Mouse (Mus musculus) hindbrain, embryonic 15.5 days (tissue): ENCODE data around the gene Nemp1. TPM values are rescaled to one million over a fixed set of nuclear protein-coding genes. Genes with fewer than 3 reads are reported as not detected.

Experiments used
- ATAC-seq: fragments of 200-750 bp; cut with Nextera tagmentation; 2 replicates; pipeline ENCODE4 v1.8.0; 2017; ENCODE audit warnings: low read depth, moderate number of reproducible peaks, moderate TSS enrichment; ENCODE audit not compliant: low FRiP score
- H3K27ac ChIP-seq: fragments of 300-500 bp; sonication (generic); replicated peaks from 2 replicates; pipeline ENCODE4 v1.5.1; 2015; ENCODE audit warnings: mild to moderate bottlenecking, inconsistent platforms
- H3K27me3 ChIP-seq: fragments of 300-500 bp; sonication (generic); 2 replicates; pipeline ENCODE4 v1.6.1; 2015; ENCODE audit warnings: control low read depth, inconsistent platforms
- H3K36me3 ChIP-seq: fragments of 300-500 bp; sonication (generic); 2 replicates; pipeline ENCODE4 v1.6.1; 2015; ENCODE audit warnings: control low read depth, inconsistent platforms
- H3K4me1 ChIP-seq: fragments of 300-500 bp; sonication (generic); replicated peaks from 2 replicates; pipeline ENCODE4 v1.6.1; 2015; ENCODE audit warnings: control low read depth, inconsistent platforms
- H3K4me2 ChIP-seq: fragments of 300-500 bp; sonication (generic); 2 replicates; pipeline ENCODE4 v1.6.1; 2015; ENCODE audit warnings: moderate library complexity, mild to moderate bottlenecking, inconsistent platforms
- H3K4me3 ChIP-seq: fragments of 300-500 bp; sonication (generic); 2 replicates; pipeline ENCODE4 v1.5.1; 2015; ENCODE audit warnings: mild to moderate bottlenecking, inconsistent platforms
- H3K9ac ChIP-seq: fragments of 300-500 bp; sonication (generic); 2 replicates; pipeline ENCODE4 v1.6.1; 2015; ENCODE audit warnings: inconsistent platforms
- H3K9me3 ChIP-seq: fragments of 300-500 bp; sonication (generic); 2 replicates; pipeline ENCODE4 v1.6.1; 2016; ENCODE audit warnings: control low read depth, inconsistent platforms
- WGBS: fragments of 180-500 bp; shearing (Covaris S2); methylation state at CpG from one replicate; pipeline ENCODE4 v1.1.7; 2015; 5-methylcytosine and 5-hydroxymethylcytosine counted together
- polyA plus RNA-seq: library from polyadenylated mRNA; unstranded; fragments of >200 nt; fragmentation: Nextera tagmentation; extraction: Ambion mirVana; gene quantifications from 2 replicates; pipeline ENCODE4 v1.2.1, GENCODE M21; 2015

Gene Nemp1
- polyA plus RNA-seq, 1 experiment from 2014 or later: 3.1 TPM

- H3K27me3 ChIP-seq: no peaks in the 10 kb centered on the region
- H3K27ac ChIP-seq: no peak overlapping the region
- no peak overlapping the region for H3K4me2 ChIP-seq
- no peaks in the 10 kb centered on the region for H3K36me3 ChIP-seq
- H3K4me1 ChIP-seq: no peaks in the 10 kb centered on the region
- ATAC-seq: no peak
- H3K9ac ChIP-seq: no peak overlapping the region
- no peaks in the 10 kb centered on the region for H3K9me3 ChIP-seq
- 80% methylated on average over 6 of the region's 6 CpGs for WGBS
- H3K4me3 ChIP-seq: no peak overlapping the region
These were observed 46.0 kb downstream of the Nemp1 start for GRCm38 (mm10) chr10:127712736-127713135.

- no peak overlapping the region for H3K4me3 ChIP-seq
- ATAC-seq: peak; percentile 66; the same call in 1 of the 2 replicates
- H3K27me3 ChIP-seq: no peaks in the 10 kb centered on the region
- no peaks in the 10 kb centered on the region for H3K36me3 ChIP-seq
- no peak overlapping the region for H3K27ac ChIP-seq
- no peaks in the 10 kb centered on the region for H3K9me3 ChIP-seq
- H3K4me1 ChIP-seq: peaks cover 19% of the 10 kb centered on the region
- WGBS: 13% methylated on average over 20 of the region's 20 CpGs
- H3K9ac ChIP-seq: no peak overlapping the region
- peak overlapping the region; percentile 35 for H3K4me2 ChIP-seq
These were observed 55.1 kb downstream of the Nemp1 start for GRCm38 (mm10) chr10:127721671-127722418.

- H3K9me3 ChIP-seq: no peaks in the 10 kb centered on the region
- 82% methylated on average over 3 of the region's 3 CpGs for WGBS
These were observed 57.5 kb downstream of the Nemp1 start, which contains the start of gene Tac2 for GRCm38 (mm10) chr10:127724178-127724577. Gene Tac2 (plus strand): TSS chr10:127724478.

GRCm38 (mm10) chr10:127725136-127725535, 58.4 kb downstream of the Nemp1 start:
- no peak overlapping the region for H3K4me3 ChIP-seq
- no peaks in the 10 kb centered on the region for H3K36me3 ChIP-seq
- H3K27me3 ChIP-seq: no peaks in the 10 kb centered on the region
- no peak overlapping the region for H3K27ac ChIP-seq
- no peaks in the 10 kb centered on the region for H3K9me3 ChIP-seq
- peaks cover 19% of the 10 kb centered on the region for H3K4me1 ChIP-seq
- ATAC-seq: no peak
- H3K4me2 ChIP-seq: no peak overlapping the region
- no peak overlapping the region for H3K9ac ChIP-seq
- WGBS: 87% methylated on average over 4 of the region's 4 CpGs

More at GRCm38 (mm10) chr10:127724178-127724577, 57.5 kb downstream of the Nemp1 start, which contains the start of gene Tac2:
- no peak within 1 kb of the TSS for H3K4me2 ChIP-seq
- no peaks in the 10 kb centered on the region for H3K27me3 ChIP-seq
- peaks cover 19% of the 10 kb centered on the region for H3K4me1 ChIP-seq
- H3K4me3 ChIP-seq: no peak within 1 kb of the TSS
- H3K9ac ChIP-seq: no peak within 1 kb of the TSS
- no peaks in the 10 kb centered on the region for H3K36me3 ChIP-seq
- no peak for ATAC-seq
- H3K27ac ChIP-seq: no peak within 1 kb of the TSS

GRCm38 (mm10) chr10:127728437-127728836, 61.7 kb downstream of the Nemp1 start:
- Histone ChIP-seq H3K4me1 (peaks cover 13% of the 10 kb centered on the region), H3K9me3 (no peaks in the 10 kb centered on the region), H3K4me2 (no peak overlapping the region), H3K27ac (no peak overlapping the region), H3K9ac (no peak overlapping the region), H3K36me3 (no peaks in the 10 kb centered on the region), H3K4me3 (no peak overlapping the region), H3K27me3 (no peaks in the 10 kb centered on the region)
- ATAC-seq: peak; percentile 55
- 68% methylated on average over 8 of the region's 8 CpGs for WGBS

GRCm38 (mm10) chr10:127730285-127730932, 63.7 kb downstream of the Nemp1 start:
- peaks cover 13% of the 10 kb centered on the region for H3K4me1 ChIP-seq
- 49% methylated on average over 11 of the region's 11 CpGs for WGBS
- no peaks in the 10 kb centered on the region for H3K27me3 ChIP-seq
- H3K9ac ChIP-seq: no peak overlapping the region
- no peaks in the 10 kb centered on the region for H3K36me3 ChIP-seq
- no peak for ATAC-seq
- H3K9me3 ChIP-seq: no peaks in the 10 kb centered on the region
- H3K4me2 ChIP-seq: no peak overlapping the region; the same call in 1 of the 2 replicates
- H3K4me3 ChIP-seq: no peak overlapping the region
- peak overlapping the region; percentile 26; the same call in 1 of the 2 replicates for H3K27ac ChIP-seq

GRCm38 (mm10) chr10:127730933-127731310, 64.2 kb downstream of the Nemp1 start:
- no peaks in the 10 kb centered on the region for H3K9me3 ChIP-seq
- ATAC-seq: no peak
- H3K36me3 ChIP-seq: no peaks in the 10 kb centered on the region
- no peaks in the 10 kb centered on the region for H3K27me3 ChIP-seq
- peaks cover 13% of the 10 kb centered on the region for H3K4me1 ChIP-seq
- no peak overlapping the region for H3K9ac ChIP-seq
- no peak overlapping the region for H3K4me3 ChIP-seq
- 33% methylated on average over 9 of the region's 9 CpGs for WGBS
- no peak overlapping the region; the same call in 1 of the 2 replicates for H3K27ac ChIP-seq
- no peak overlapping the region; the same call in 1 of the 2 replicates for H3K4me2 ChIP-seq

- no peak for ATAC-seq
- Histone ChIP-seq H3K4me1 (peaks cover 13% of the 10 kb centered on the region), H3K27me3 (no peaks in the 10 kb centered on the region), H3K9me3 (no peaks in the 10 kb centered on the region), H3K4me3 (no peak overlapping the region), H3K36me3 (no peaks in the 10 kb centered on the region), H3K9ac (no peak overlapping the region), H3K27ac (no peak overlapping the region), H3K4me2 (no peak overlapping the region)
- WGBS: 45% methylated on average over 5 of the region's 5 CpGs
These were observed 64.7 kb downstream of the Nemp1 start for GRCm38 (mm10) chr10:127731397-127731796.

GRCm38 (mm10) chr10:127734434-127734833, 67.7 kb downstream of the Nemp1 start:
- no peaks in the 10 kb centered on the region for H3K36me3 ChIP-seq
- H3K9me3 ChIP-seq: no peaks in the 10 kb centered on the region
- no peaks in the 10 kb centered on the region for H3K27me3 ChIP-seq
- peaks cover 20% of the 10 kb centered on the region for H3K4me1 ChIP-seq
- no peak overlapping the region for H3K27ac ChIP-seq
- no peak overlapping the region for H3K4me3 ChIP-seq
- no peak overlapping the region for H3K4me2 ChIP-seq
- H3K9ac ChIP-seq: no peak overlapping the region
- 0 out of 2 replicates have a peak, but pooled peaks have one; percentile 27 for ATAC-seq
- WGBS: 55% methylated on average over 5 of the region's 5 CpGs

GRCm38 (mm10) chr10:127736266-127736665, 69.6 kb downstream of the Nemp1 start:
- Histone ChIP-seq H3K36me3 (peaks cover under 1% of the 10 kb centered on the region; the same call in 1 of the 2 replicates), H3K9ac (no peak overlapping the region), H3K27me3 (no peaks in the 10 kb centered on the region), H3K4me1 (peaks cover 24% of the 10 kb centered on the region), H3K27ac (no peak overlapping the region), H3K9me3 (no peaks in the 10 kb centered on the region), H3K4me2 (no peak overlapping the region), H3K4me3 (no peak overlapping the region)
- WGBS: 91% methylated on average over 2 of the region's 2 CpGs
- ATAC-seq: no peak

- Histone ChIP-seq H3K27me3 (no peaks in the 10 kb centered on the region), H3K4me1 (peaks cover 21% of the 10 kb centered on the region), H3K9me3 (no peaks in the 10 kb centered on the region), H3K4me3 (no peak overlapping the region), H3K36me3 (peaks cover 7% of the 10 kb centered on the region), H3K27ac (no peak overlapping the region), H3K4me2 (no peak overlapping the region), H3K9ac (no peak overlapping the region)
- 81% methylated on average over 4 of the region's 4 CpGs for WGBS
- ATAC-seq: no peak
These were observed 70.2 kb downstream of the Nemp1 start for GRCm38 (mm10) chr10:127736916-127737315.

- no peak overlapping the region for H3K4me3 ChIP-seq
- H3K4me1 ChIP-seq: peaks cover 21% of the 10 kb centered on the region
- peaks cover 13% of the 10 kb centered on the region for H3K36me3 ChIP-seq
- no peak overlapping the region for H3K27ac ChIP-seq
- WGBS: 22% methylated on average over 2 of the region's 2 CpGs
- H3K9me3 ChIP-seq: no peaks in the 10 kb centered on the region
- no peaks in the 10 kb centered on the region for H3K27me3 ChIP-seq
- no peak overlapping the region for H3K4me2 ChIP-seq
- no peak overlapping the region for H3K9ac ChIP-seq
- no peak for ATAC-seq
These were observed 70.9 kb downstream of the Nemp1 start for GRCm38 (mm10) chr10:127737552-127737951.
